Mouse (Mus musculus) layer of hippocampus, adult 9-10 months (tissue): ENCODE results near the gene Dnhd1.
"Not testable (repeated sequence)": the region's sequence is repeated elsewhere in the genome, so short reads cannot be mapped to it uniquely, and the experiment has no call there.

Experiments used
- DNase-seq: peaks from one replicate; pipeline ENCODE4 v3.0.0; 2022; ENCODE audit warnings: low spot score

Dnhd1 gene

DNA sequence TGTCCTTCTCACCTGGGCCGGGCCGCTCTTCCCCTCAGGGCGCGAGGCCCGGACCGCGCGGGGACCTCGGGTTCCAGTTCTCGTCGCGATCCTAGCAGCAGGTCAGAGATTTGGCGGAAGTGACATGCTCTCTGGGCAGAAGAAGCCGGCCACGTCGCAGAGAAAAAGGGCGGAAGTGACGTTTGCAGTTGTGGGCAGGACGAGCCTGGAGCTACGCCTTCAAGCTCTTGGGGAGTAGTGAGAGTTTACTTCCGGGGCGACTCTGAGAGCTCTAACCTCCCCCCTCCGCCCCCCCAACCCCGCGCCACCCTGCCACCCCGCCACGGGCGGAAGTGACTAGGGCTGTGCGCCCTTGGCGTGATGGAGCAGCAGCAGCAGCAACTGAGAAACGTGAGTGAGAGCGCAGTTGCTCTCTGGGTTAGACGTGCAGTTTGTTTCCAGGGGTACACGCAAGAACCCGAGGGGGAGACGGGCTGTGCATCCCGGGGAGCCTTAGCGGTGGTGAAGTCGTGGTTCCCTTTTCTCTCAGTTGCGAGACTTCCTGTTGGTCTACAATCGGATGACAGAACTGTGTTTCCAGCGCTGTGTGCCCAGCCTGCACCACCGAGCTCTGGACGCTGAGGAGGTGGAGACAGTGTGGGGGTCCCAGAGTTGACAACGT is 10.3 kb upstream of the Dnhd1 start, which contains the start of the genes Arfip2 and Gm45799:
Gene Arfip2, minus strand, starts transcription at position 184 of the 661 bp plus-strand sequence.
Gene Gm45799, plus strand, starts transcription at position 320 of the 661 bp plus-strand sequence.
- DNase-seq = peak; percentile 92

DNA sequence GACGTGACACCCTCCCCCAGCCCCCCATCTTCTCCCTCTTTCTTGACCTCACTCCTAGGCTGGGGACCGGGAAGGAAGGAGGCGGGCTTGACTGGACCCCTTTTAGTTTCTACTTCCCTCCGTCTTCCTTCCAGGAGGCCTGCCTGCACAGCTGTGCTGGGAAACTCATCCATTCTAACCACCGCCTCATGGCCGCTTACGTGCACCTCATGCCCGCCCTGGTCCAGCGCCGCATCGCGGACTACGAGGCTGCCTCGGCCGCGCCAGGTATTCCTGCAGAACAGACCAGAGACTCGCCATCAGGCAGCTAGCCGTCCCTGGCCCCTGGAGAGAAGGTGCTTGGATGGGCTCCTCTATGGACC is 9.8 kb upstream of the Dnhd1 start:
- no peak for DNase-seq

GRCm38 (mm10) chr7:105641936-105642335 is 8.7 kb upstream of the Dnhd1 start:
- DNase-seq = no peak

- no peak for DNase-seq
Observed at GRCm38 (mm10) chr7:105685541-105686197, 35.0 kb downstream of the Dnhd1 start.

- DNase-seq = no peak
Observed at GRCm38 (mm10) chr7:105690875-105691274, 40.2 kb downstream of the Dnhd1 start.

- DNase-seq = no peak
Observed at GRCm38 (mm10) chr7:105703184-105703583, 52.6 kb downstream of the Dnhd1 start.

DNA sequence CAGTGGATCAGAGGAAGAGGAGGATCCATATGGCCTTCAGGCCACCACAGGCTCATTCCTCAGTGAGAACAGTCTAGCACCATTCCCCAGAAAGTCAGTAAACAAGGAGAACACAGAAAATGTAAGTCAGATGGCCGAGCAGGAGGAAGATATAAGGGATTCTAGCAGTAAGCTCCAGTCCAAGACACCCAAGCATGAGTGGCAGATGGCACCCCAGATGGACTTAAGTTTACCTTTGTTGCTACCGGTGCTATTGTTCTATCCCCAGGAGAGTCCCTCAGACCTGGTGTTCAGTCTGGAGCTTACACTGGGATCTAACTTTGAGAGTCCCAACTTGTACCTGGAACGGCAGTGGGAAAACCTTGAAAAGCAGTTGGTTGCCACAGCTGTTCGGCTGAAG is 53.2 kb downstream of the Dnhd1 start:
- no peak for DNase-seq

DNA sequence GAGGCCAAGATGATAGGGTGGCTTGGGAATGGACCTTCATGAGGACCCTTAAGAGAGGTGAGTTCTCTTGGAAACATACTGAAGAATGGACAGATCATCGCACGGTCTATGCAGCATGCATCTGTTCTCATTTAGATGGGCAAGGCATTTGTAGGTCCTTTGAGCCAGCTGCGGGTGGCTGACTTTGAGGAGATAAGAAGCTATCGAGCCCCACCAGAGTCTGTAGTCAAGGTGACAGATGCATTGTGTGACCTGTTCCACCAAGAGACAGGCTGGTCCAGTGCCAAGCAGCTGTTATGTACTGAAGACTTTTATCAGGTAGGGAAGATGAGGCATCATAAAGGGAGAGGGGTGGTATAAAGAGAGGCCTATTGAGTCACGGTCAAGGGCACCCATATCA is 58.1 kb downstream of the Dnhd1 start:
- no peak for DNase-seq

- no peak for DNase-seq
Observed at GRCm38 (mm10) chr7:105715366-105715765, 64.7 kb downstream of the Dnhd1 start.

DNA sequence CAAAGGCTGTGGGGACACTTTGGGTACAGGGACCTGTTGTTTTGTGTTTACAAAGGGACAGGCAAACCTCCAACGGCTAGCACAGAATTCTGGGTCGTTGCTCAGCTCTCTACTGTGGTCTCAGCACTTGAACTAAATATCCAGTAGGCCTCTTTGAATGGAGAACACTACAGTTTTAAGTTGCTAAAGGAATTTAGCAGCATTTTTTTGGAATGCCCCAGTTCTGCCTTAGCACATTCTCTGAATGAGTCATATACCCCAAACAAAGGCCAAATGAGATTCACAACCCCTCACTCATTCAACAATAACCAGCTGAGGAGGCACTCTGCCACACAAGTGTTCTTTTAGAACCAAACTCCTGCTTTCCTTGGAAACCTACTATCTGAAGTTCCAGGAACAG is 71.3 kb downstream of the Dnhd1 start:
- DNase-seq = no peak

DNA sequence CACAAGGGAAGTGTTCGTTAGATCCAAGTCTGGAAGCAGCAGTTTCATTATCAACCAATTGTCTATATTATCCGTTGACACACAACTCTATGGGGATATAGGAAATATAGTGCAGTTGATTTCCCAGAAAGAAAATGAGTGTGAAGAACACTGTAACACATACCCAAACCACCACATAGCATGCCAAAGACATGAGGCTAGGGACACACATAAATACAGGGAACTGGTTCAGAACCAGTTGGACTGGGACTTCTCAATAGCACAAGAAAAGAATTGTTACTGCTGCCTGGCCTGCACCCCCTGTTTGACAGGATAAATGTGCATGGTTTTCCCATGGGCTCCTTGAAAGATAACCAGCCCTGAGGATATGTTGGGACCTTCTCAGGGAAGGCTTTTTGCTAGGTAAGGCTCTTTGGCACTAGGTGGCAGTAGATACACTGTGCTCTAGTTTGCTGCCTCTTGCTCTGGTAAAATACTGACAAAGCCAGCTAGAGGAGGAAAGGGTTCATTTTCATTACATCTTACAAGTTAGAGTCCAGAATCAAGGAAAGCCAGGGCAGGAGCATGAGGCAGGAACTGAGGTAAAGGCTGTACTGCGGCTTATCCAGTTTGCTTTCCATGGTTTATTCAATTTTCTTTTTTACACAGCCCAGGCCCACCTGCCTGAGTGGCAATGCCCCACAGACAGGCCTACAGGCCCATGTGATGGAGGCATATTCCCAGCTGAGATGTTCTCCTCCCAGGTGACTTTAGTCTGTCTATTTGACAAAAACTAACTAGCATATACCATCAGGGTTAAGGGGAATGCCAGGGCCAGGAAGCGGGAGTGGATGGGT is 75.7 kb downstream of the Dnhd1 start:
- DNase-seq = no peak

DNA sequence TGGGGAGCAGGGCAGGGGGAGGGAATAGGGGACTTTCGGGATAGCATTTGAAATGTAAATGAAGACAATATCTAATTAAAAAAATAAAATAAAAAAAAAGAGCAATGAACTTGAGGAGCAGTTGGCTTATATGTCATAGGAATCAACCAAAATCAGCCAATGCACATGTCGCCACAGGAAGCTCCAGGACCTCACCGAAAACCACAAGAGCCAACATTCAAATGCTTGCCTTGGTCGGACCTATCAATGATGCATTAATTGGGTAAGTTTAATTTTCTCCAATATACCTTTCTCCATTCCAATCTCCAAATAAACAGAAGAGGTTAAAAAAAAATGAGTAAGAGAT is 76.3 kb downstream of the Dnhd1 start:
- no peak for DNase-seq

- DNase-seq = no peak
Observed at GRCm38 (mm10) chr7:105728701-105729428, 78.2 kb downstream of the Dnhd1 start.

DNA sequence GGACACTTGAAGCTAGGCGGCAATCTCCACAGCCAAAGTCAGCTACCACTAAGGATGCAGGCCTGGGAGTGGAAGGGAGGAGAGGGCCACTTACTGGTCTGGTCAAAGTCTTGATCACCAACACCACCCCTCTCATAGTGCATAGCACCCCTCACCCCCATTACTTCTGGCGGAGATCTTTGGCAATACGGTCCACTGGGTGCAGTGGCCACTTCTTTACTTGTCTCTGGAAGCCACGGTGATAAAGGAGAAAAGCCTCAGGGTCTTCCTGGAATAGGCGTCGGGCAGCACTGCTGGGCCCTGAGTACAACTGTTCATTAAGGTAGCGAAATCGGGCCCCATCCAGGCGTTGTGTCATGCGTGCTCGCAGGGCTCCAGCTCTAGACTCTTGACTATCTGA is 83.2 kb downstream of the Dnhd1 start:
- no peak for DNase-seq

- DNase-seq = no peak
Observed at GRCm38 (mm10) chr7:105734826-105735225, 84.2 kb downstream of the Dnhd1 start.

GRCm38 (mm10) chr7:105735464-105735863 is 84.8 kb downstream of the Dnhd1 start:
- not testable (repeated sequence) for DNase-seq

DNA sequence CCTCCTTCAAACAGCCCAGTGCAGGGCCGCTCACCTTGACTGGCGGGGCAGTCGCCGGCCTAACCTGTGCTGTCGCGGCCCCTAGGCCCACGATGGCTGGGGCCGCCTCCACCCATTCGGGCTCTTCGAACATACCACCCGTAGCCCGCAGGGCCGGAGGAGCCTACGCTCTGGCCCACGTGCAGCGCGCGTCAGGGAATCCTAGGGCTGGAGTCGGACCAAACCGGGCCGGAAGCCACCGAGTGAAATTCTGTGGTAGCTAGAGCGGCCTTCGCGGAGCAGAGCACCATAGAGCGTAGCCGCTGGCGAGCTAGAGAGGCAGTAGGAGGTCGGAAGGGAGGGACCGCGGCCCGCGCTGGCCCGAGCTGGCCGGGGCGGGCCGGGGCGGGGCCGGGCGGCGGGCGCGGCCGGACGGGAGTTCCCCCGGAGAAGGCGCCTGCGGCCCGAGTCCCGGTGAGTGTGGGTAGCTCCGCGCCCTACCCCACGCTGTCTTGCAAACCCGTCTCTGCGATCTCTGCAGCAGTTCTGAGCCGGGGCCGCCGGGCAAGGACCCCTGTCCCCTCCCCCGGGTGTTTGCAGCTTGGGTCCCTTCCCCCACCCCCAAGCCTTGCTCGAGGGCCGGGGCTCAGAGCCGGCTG is 85.8 kb downstream of the Dnhd1 start, which contains the start of gene Ilk:
Gene Ilk, plus strand, starts transcription at position 329 of the 638 bp plus-strand sequence.
- DNase-seq = peak; percentile 79

DNA sequence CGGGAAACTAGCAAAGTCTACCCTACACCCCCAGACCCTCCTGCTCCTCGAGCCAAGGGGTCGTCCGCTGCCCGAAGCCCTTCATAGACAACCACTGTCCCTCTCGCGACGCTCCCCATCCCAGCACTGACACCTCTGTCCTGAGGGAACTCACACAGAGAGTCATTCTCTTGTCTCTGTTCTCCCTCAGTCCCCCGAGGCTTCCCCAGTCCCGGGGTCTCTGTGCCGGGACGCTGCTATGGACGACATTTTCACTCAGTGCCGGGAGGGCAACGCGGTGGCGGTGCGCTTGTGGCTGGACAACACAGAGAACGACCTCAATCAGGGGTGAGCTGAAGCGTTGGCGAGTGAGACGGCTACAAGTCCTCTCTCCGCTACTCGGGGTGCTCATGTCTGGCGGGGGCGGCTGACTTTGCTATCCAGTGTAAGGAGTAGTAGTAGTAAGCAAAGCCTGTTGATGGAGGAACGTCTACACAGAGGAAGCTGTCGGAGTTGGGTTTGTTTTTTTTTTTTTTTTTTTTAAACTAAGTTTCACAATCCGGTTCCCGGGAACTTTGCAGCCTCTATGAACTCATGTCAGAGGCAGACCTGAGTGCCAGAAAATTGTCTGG is 86.4 kb downstream of the Dnhd1 start, which contains the start of gene Rrp8:
Gene Rrp8, minus strand, starts transcription at position 475 of the 611 bp plus-strand sequence.
- DNase-seq = no peak

GRCm38 (mm10) chr7:105737648-105738047 is 87.0 kb downstream of the Dnhd1 start:
- DNase-seq = no peak

GRCm38 (mm10) chr7:105738286-105738685 is 87.7 kb downstream of the Dnhd1 start:
- DNase-seq = no peak

DNA sequence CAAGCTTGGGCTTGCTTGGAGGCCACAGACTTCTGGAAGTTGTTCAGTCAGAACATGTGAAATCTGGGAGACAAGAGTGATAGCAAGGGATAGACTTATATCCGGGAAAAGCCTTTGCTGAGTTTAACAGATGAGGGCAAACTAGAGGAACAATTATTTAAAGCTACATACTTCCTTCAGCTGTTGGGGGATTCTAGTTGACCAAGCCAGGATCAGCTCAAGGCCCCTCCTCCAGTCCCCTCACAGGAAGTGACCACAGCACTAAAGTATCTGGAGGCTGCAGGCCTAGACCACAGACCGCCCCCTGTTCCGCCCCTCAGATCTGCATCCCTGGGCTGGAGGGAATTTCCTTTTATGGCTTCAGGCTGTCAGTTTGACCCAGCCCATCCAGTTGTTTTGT is 88.3 kb downstream of the Dnhd1 start:
- DNase-seq = no peak
